Mouse (Mus musculus): ENCODE measurements around the gene Dok4.

The Dok4 gene

GRCm38 (mm10) chr8:94876197-94876730, at the start of gene Dok4:
Gene Dok4 (minus strand): TSS chr8:94876330.
- DNase-seq = peak; percentile 97

DNA sequence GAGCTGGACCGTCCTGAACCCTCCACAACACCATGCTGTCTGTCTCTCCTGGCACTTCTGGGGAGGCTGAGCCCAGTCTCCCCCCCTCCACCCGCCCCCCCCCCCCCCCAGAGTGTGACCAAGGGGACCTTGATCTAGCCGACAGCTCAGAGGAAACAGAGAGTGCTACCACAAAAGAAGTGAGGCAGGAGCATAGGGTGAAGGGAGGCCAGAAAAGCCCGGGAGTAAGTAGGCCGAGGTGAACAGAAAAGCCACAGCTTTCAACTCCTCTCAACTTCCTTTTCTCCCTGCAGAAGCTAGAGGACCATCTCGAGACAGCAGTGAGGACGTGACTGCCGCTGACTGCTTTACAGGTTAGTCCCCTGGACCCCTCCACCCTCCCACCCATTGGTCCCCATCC, 47.3 kb upstream of the Dok4 start, which contains the start of gene Adgrg5:
TSS of gene Adgrg5 (plus strand) at position 290 of the 400 bp plus-strand sequence.
- DNase-seq = no peak

DNA sequence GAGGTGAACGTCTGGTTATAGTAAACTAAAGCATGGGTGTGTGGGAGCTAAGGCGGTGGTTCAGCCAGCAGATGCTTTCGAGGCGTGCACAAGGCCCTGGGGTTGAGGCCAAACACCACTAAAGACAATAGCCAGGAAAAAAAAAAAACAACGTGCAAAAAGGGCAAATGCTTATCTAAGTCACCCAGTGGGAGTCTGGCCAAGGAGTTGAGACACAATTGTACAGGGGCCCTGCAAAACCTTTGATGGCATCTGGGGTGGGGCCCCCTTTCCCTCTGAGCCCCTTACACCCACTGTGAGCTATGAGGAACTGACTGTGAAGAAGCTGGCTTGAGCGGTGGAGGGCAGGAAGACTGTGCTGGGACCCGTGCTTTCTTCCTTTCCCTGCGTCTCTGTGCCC, 46.5 kb upstream of the Dok4 start:
- no peak for DNase-seq

- DNase-seq = no peak
These were observed 46.0 kb upstream of the Dok4 start for GRCm38 (mm10) chr8:94922176-94922575.

GRCm38 (mm10) chr8:94919256-94919655, 43.1 kb upstream of the Dok4 start:
- no peak for DNase-seq

DNA sequence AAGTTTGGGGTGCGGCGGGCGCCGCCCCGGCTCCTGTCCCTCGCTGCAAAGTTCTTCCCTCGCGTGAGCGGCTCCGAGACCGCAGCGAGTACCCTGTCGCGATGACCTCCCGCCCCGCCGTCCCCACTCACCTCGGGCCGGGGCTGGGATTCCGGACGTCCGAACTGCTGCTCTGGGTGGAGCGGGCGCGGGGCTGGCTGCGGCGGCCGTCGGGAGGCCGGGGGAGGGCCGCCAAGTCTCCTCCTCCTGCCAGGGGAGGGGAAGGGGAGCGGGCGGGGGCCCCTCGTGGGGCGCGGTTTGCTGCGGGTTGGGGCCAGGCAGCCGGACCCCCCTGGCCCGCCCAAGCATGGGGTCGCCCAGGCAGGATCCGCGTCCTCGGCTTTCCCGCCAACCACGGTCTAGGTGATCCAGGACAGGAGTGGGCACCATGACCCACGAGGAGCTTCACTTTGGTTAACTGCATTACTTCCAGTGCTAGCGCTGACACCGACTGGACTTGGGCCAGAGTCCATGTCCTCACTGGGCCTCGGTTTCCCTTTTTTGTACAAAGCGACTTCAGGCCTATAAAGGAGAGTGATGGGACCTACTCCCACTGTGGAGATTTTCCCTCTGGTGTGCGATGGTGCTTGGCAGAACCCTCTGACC, 41.8 kb upstream of the Dok4 start, which contains the start of gene Ccdc102a:
TSS of gene Ccdc102a (minus strand) at position 248 of the 645 bp plus-strand sequence.
- peak; percentile 82 for DNase-seq

- DNase-seq = peak; percentile 99
These were observed 41.2 kb upstream of the Dok4 start for GRCm38 (mm10) chr8:94917352-94917751.

DNA sequence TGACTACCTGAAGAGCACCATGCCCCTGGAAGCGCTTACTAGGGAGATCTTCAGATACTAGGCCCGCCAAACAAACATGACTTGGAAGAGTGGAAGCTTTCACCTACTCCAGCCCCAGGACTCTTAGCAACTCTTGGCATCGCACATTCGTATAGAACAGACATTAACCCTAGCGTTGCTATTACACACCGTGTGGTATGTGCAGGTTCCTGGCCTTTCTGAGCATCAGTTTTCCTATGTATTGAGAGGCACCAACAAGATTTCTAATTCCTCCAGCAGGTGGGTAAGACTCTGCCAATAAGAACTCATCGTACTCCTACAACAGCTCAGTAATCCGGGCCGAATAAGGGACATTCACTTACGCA, 40.8 kb upstream of the Dok4 start:
- no peak for DNase-seq

- no peak for DNase-seq
These were observed 40.3 kb upstream of the Dok4 start for GRCm38 (mm10) chr8:94916311-94916959.

GRCm38 (mm10) chr8:94914701-94915101, 38.6 kb upstream of the Dok4 start:
- DNase-seq = peak; percentile 78

DNA sequence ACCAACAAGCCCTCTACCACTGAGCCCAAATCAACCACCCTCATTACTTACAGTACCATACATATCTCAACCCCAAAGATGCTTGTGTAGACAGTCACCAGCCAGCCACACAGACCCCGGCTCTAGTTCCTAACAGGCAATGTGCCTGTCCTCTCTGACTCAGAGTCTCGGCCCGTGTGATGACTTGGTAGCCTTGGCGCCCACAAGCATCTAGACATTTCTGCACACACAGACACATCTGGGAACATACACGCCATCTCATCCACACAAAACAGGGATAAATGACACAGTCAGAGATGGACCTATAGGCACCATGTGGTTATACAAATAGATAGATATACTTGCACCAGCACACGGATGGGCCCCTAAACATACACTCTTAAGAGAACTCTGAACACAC, 38.1 kb upstream of the Dok4 start:
- DNase-seq = no peak

GRCm38 (mm10) chr8:94913061-94913660, 37.0 kb upstream of the Dok4 start:
- DNase-seq = peak; percentile 80

DNA sequence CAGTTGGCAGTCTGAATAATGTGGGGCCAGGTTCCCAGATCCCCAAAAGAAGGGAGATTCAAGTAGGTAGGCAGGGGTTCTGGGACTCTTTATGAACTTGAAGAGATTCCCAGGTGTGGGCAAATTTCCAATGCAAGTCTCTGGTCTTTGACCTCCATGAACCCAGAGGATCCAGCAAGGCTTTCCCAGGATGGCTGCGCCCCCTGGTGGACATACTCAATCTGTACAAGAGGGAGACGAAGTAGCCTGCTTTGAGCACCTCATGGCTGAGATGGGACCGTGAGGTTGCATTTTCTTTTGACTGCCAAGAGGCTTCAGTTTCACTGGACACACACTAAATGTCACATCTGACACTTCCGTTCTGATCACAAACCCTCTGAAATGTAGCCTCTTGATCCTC, 32.7 kb upstream of the Dok4 start:
- DNase-seq = peak; percentile 93

GRCm38 (mm10) chr8:94907591-94908300, 31.6 kb upstream of the Dok4 start:
- peak; percentile 78 for DNase-seq

GRCm38 (mm10) chr8:94904450-94905175, 28.5 kb upstream of the Dok4 start:
- peak; percentile 96 for DNase-seq

DNA sequence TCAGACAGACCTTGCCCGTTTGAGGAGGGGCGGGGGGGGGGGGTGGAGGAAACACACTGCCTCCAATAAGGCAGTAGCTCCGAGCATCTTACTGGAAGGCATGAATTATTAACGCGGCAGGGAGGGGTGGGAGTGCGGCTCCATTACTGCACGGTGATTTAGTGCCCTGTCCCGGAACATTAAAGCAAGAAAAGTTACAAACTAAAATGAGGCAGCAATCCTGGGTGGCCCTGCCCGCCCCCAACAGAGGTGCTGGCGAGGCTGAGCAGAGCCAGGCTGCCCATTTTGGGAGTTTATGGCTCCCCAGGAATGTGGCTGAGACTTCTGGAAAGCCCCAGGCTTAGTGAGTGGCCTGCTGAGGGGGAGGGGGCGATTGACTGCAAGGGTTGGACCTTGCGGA, 27.6 kb upstream of the Dok4 start:
- peak; percentile 62 for DNase-seq

- DNase-seq = peak; percentile 42
These were observed 24.9 kb upstream of the Dok4 start for GRCm38 (mm10) chr8:94901031-94901430.

DNA sequence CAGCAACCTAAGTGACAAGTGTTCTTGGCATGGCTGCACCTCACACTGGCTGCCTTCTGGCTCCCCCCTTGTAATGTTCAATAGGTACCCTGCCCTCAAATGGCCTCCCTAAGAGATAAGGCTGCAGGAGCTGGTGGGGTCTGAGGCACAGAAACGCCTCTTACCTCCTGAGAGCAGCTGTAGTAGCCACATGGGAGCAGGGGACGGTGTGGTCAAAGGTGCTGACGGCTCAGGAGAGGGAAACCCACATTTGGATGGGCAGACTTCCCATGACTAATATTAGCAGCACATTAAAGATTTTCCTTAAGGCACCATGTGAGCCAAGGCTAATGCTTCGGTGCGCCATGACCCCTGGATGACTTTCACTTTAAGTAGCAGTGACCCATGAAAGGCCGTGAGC, 24.5 kb upstream of the Dok4 start:
- no peak for DNase-seq

DNA sequence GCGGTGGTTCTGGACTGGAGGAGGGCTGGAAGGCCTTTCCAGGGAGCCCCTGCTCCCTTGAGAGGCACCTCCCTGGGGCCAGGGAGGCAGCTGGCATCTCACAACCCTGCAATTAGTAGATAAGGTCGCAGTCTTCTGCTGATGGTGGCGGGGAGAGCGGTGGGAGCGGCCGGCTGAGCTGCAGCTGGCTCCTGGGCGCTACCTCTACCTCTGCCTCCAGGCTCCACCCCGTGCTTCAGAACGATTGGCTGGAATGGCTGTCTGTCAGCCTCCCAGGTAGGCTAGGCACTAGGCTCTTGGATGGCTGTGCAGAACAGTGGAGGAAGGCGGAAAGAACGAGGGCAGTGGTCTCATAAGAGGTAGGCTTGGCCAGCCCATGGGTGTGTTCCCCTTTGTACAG, 23.1 kb upstream of the Dok4 start:
- DNase-seq = peak; percentile 70

DNA sequence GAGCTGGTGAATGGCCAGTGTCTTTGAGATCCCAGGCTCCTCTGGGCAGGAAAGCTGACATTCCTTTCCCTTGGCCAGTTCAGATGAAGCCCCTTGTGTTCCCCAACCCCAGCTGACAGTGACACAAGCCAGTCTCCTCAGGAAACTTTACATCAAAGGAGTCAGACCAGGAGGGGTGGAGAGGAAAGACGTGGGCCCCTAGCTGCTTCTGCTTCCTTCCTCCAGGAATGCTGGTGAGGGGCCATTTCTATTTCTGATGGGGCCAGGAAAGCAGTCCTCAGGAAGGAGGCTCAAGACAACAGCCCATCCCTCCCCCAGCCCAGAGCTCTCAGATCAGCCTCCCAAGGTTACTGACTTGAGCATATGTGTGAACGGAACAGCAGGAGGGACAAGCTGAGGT, 16.8 kb upstream of the Dok4 start:
- peak; percentile 44 for DNase-seq

DNA sequence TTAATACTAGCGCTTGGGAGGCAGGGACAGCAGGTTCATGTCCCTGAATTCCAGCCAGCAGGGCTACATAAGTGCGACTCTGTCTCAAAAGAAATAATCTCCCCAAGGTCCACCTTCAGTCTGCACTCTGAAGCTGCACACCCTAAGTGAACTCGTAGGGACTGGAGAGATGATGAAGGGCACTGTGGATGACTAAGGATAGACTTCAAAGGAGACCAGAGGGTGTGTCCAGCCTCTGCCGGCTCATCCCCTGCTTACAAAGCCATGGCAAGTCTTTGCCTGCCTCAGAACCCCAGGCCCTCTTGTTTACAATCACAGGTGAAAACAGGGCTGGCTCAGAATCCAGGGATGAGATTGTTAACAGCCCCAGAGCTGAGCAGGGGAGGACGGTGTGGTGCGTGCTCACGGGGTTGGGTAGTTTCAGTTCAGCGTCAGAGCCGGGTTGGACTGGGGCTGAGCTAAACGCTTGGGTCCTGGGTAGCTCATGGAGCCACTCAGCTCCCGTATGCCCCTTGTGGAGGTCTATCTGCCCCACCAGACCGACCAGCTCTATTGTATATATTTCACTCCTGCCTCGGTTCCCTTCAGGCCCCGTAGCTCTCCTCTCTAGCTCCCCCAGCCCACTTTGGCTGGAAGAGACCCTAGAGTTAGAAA, 12.4 kb upstream of the Dok4 start:
- no peak for DNase-seq

GRCm38 (mm10) chr8:94880742-94881141, 4.6 kb upstream of the Dok4 start:
- no peak for DNase-seq
